ENCODE assay signal across 29 mouse cellular contexts in genomic region chr3:63115216-63115615, GRCm38 (mm10).
DNase-seq lines count a peak whose midpoint lies in the region; ATAC-seq and TF ChIP-seq lines count a peak whose summit lies in the region.
"Had no signal": no experiment of that assay in that cellular context is flagged by ENCODE, and none has a peak within 500 bp of the region (broad histone marks: within the 10 kb centered on the region; RNA-seq: fewer than 3 reads in every experiment).

No protein-coding gene starts in this region.

- H3K27me3 ChIP-seq in kidney, postnatal 0 days (ENCODE audit: insufficient read depth, low read length): no peaks in the 10 kb centered on the region
- H3K27me3 ChIP-seq in kidney, embryonic 15.5 days: no peaks in the 10 kb centered on the region
- H3K27me3 ChIP-seq: embryonic facial prominence, embryonic 13.5 days; heart, embryonic 13.5 days had no signal

- no peaks in the 10 kb centered on the region for H3K36me3 ChIP-seq in kidney, postnatal 0 days (ENCODE audit: insufficient read depth, low read length)
- H3K36me3 ChIP-seq in kidney, embryonic 15.5 days: no peaks in the 10 kb centered on the region
- H3K36me3 ChIP-seq: embryonic facial prominence, embryonic 13.5 days; heart, embryonic 10.5 days; heart, embryonic 13.5 days had no signal

- TF ChIP-seq CTCF in kidney, postnatal 0 days (IDR thresholded peaks at IDR 0.05; ENCODE audit: low read depth): no peak

- no peaks in the 10 kb centered on the region for H3K9me3 ChIP-seq in kidney, postnatal 0 days (replicated peaks; ENCODE audit: low read length)
- no peaks in the 10 kb centered on the region for H3K9me3 ChIP-seq in kidney, embryonic 15.5 days (replicated peaks)
- H3K9me3 ChIP-seq: heart, embryonic 10.5 days; heart, embryonic 13.5 days had no signal

- 12% methylated on average over 2 of the region's 2 CpGs for WGBS in kidney, postnatal 0 days
- WGBS in kidney, embryonic 15.5 days: 13% methylated on average over 2 of the region's 2 CpGs

- DNase-seq in kidney, postnatal 0 days (ENCODE audit: low spot score): peak; percentile 7
- peak; percentile 50 for DNase-seq in adipocyte (ENCODE audit: low spot score)
- DNase-seq in embryo, embryonic 10.5 days (ENCODE audit: low spot score): peak; percentile 32
- peak; percentile 68 for DNase-seq in fibroblast of lung, adult 2 months (ENCODE audit: low read depth)
- DNase-seq in adrenal gland, adult 18-20 months (ENCODE audit: low spot score in 2 of 2): no peak
- DNase-seq: adrenal gland, adult 8-10 months; adrenal gland, postnatal 25 days; cerebellum, adult 11-12 months; cerebellum, adult 8-10 months; cerebellum, postnatal 10 days; cerebellum, postnatal 36 days; forebrain, postnatal 0 days; gastrocnemius, postnatal 10 days; gastrocnemius, postnatal 36 days; heart, adult 2 months; heart, postnatal 14 days; heart, postnatal 4 days; kidney, adult 18-20 months had no signal

- H3K4me3 ChIP-seq in kidney, postnatal 0 days (replicated peaks; ENCODE audit: low read depth, low read length): no peak overlapping the region
- no peak overlapping the region for H3K4me3 ChIP-seq in kidney, embryonic 15.5 days (replicated peaks)
- H3K4me3 ChIP-seq: embryonic facial prominence, embryonic 13.5 days; heart, adult 2 months; heart, embryonic 10.5 days; heart, embryonic 13.5 days had no signal

- no peak for ATAC-seq in kidney, postnatal 0 days (replicated peaks; ENCODE audit: low FRiP score, low read depth)
- ATAC-seq in kidney, embryonic 15.5 days (replicated peaks; ENCODE audit: low FRiP score): no peak
- ATAC-seq: activated CD4-positive, CD25-positive, alpha-beta regulatory T cell, adult 4 months; CD4-positive, CD25-positive, alpha-beta regulatory T cell, adult 4 months; forebrain, embryonic 14.5 days; forebrain, postnatal 0 days; hindbrain, postnatal 0 days; inflammation-experienced regulatory T-cells, adult 6 months; intestine, embryonic 16.5 days had no signal

- no peaks in the 10 kb centered on the region for H3K4me1 ChIP-seq in kidney, postnatal 0 days (replicated peaks; ENCODE audit: insufficient read depth, low read length)
- no peaks in the 10 kb centered on the region for H3K4me1 ChIP-seq in kidney, embryonic 15.5 days
- H3K4me1 ChIP-seq: embryonic facial prominence, embryonic 13.5 days; heart, embryonic 10.5 days; heart, embryonic 13.5 days had no signal

- no peak overlapping the region for H3K27ac ChIP-seq in kidney, postnatal 0 days
- no peak overlapping the region for H3K27ac ChIP-seq in kidney, embryonic 15.5 days
- H3K27ac ChIP-seq: embryonic facial prominence, embryonic 13.5 days; heart, adult 2 months; heart, embryonic 10.5 days; heart, embryonic 13.5 days; hindbrain, embryonic 14.5 days; hindbrain, postnatal 0 days had no signal

- no peak overlapping the region for H3K9ac ChIP-seq in kidney, postnatal 0 days (ENCODE audit: low read depth, low read length)
- H3K9ac ChIP-seq in kidney, embryonic 15.5 days: no peak overlapping the region
- H3K9ac ChIP-seq: embryonic facial prominence, embryonic 13.5 days; forebrain, postnatal 0 days; heart, embryonic 13.5 days; hindbrain, embryonic 14.5 days had no signal

- H3K4me2 ChIP-seq in kidney, postnatal 0 days (ENCODE audit: low read length): no peak overlapping the region
- H3K4me2 ChIP-seq in kidney, embryonic 15.5 days: no peak overlapping the region
- H3K4me2 ChIP-seq: embryonic facial prominence, embryonic 13.5 days; heart, embryonic 13.5 days; hindbrain, embryonic 14.5 days had no signal

Comparison
In these comparisons a context has a peak if more than half of its experiments do, and no peak if none do; other contexts are left out.
1. DNase-seq: peak in kidney, postnatal 0 days (single experiment), adipocyte (single experiment), embryo, embryonic 10.5 days (single experiment) and fibroblast of lung, adult 2 months (single experiment); none in adrenal gland, adult 18-20 months (0 of 2).